Mouse (Mus musculus): ENCODE measurements around the gene Gng7.

- TF ChIP-seq CTCF (conservative IDR thresholded peaks at IDR 0.05; ENCODE audit: insufficient read depth, insufficient read length, low read depth, low read length) (no peak), POLR2A (IDR thresholded peaks at IDR 0.05; ENCODE audit: low read depth, low read length) (no peak)
Measured at GRCm38 (mm10) chr10:81033586-81033985, 18.8 kb upstream of the Gng7 start.

Measured in kidney, adult 2 months (tissue).